Mouse (Mus musculus) forebrain, embryonic 14.5 days (tissue): Measurements from ENCODE around the gene Klhdc10. TPM values are rescaled to one million over a fixed set of nuclear protein-coding genes. Genes with fewer than 3 reads are reported as not detected.

Source experiments
- ATAC-seq: fragments of 200-750 bp; cut with Nextera tagmentation; 2 replicates; pipeline ENCODE4 v1.8.0; 2017; ENCODE audit warnings: mild to moderate bottlenecking, moderate library complexity
- DNase-seq: peaks from one replicate; pipeline ENCODE4 v3.0.0-alpha.2; 2015; ENCODE audit warnings: low spot score
- H3K27ac ChIP-seq: fragments of 300-500 bp; sonication (generic); 2 replicates; pipeline ENCODE4 v1.5.1; 2014; ENCODE audit warnings: low read depth, mild to moderate bottlenecking, control low read depth, low read length, moderate library complexity
- H3K27me3 ChIP-seq: fragments of 300-500 bp; sonication (generic); replicated peaks from 2 replicates; pipeline ENCODE4 v1.6.1; 2014; ENCODE audit warnings: low read length, control low read depth, mixed read lengths; ENCODE audit not compliant: control insufficient read depth, insufficient read depth
- H3K36me3 ChIP-seq: fragments of 300-500 bp; sonication (generic); 2 replicates; pipeline ENCODE4 v1.6.1; 2014; ENCODE audit warnings: low read length, control low read depth; ENCODE audit not compliant: control insufficient read depth, insufficient read depth
- H3K4me1 ChIP-seq: fragments of 300-500 bp; sonication (generic); 2 replicates; pipeline ENCODE4 v1.6.1; 2014; ENCODE audit warnings: antibody characterized with exemption, low read length, control low read depth; ENCODE audit not compliant: control insufficient read depth, insufficient read depth
- H3K4me2 ChIP-seq: fragments of 300-500 bp; sonication (generic); 2 replicates; pipeline ENCODE4 v1.6.1; 2014; ENCODE audit warnings: mild to moderate bottlenecking, control low read depth, low read length
- H3K4me3 ChIP-seq: fragments of 300-500 bp; sonication (generic); 2 replicates; pipeline ENCODE4 v1.5.1; 2014; ENCODE audit warnings: low read depth, low read length, control low read depth
- H3K9ac ChIP-seq: fragments of 300-500 bp; sonication (generic); 2 replicates; pipeline ENCODE4 v1.6.1; 2014; ENCODE audit warnings: mild to moderate bottlenecking, low read length, control low read depth, moderate library complexity
- H3K9me3 ChIP-seq: fragments of 300-500 bp; sonication (generic); replicated peaks from 2 replicates; pipeline ENCODE4 v1.6.1; 2016; ENCODE audit warnings: low read length, control low read depth, mixed read lengths; ENCODE audit not compliant: control insufficient read depth
- WGBS: fragments of 180-500 bp; shearing (Covaris S2); extraction: QIAGEN DNeasy Blood & Tissue Kit; methylation state at CpG from one replicate; pipeline ENCODE4 v1.1.7; 2014; 5-methylcytosine and 5-hydroxymethylcytosine counted together
- polyA plus RNA-seq: library from polyadenylated mRNA; unstranded; fragments of >200 nt; fragmentation: Nextera tagmentation; extraction: Ambion mirVana; gene quantifications from 2 replicates; pipeline ENCODE4 v1.2.1, GENCODE M21; 2014

Klhdc10 gene
- polyA plus RNA-seq = 35.2 and 41.1 TPM in 2 replicates

DNA sequence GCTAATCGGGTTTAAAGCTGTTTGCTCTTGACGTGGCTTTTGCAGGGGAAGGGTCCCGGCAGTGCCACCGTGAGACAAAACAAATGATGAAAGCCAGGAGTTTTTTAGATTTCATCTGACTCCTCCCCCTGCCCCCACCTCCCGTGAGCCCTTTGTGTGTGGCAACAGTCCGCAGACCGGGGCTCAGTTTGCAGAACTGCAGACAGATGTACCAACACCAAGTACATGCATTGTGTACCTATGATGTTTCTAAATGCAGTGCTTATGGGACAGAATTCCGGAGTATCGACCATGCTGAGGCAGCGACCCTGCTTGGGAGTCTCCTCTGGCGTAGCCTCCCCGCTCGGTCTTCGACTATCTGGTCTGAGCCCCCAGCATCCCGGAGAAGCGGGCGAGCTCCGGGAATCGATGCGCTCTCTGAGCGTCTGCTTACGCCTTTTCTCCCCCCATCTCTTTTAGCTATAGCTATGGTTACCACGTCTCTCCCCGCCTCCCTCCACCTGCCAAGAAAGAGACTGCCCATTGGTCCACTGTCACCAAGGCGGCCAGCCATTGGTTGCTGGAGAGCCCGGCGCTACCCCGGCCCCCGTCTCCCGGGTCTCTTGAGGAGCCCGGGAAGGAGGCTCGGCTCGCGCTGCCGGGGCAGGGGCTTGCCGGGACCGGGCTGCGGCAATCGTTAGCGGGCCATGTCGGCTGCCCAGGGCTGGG is at the start of gene Klhdc10:
Klhdc10 (plus strand) TSS at position 561 of the 708 bp plus-strand sequence.
- peak within 1 kb of the TSS; percentile 98 for H3K9ac ChIP-seq

GRCm38 (mm10) chr6:30352762-30353161 is 48.9 kb upstream of the Klhdc10 start:
- Histone ChIP-seq H3K4me3 (no peak overlapping the region), H3K27ac (no peak overlapping the region), H3K4me1 (no peaks in the 10 kb centered on the region), H3K36me3 (no peaks in the 10 kb centered on the region), H3K4me2 (no peak overlapping the region), H3K9ac (no peak overlapping the region), H3K27me3 (no peaks in the 10 kb centered on the region), H3K9me3 (no peaks in the 10 kb centered on the region)
- ATAC-seq = no peak
- DNase-seq = no peak
- 64% methylated on average over 8 of the region's 8 CpGs for WGBS

More for the DNA sequence above, at the start of gene Klhdc10:
- peaks cover 5% of the 10 kb centered on the region; the same call in 1 of the 2 replicates for H3K4me1 ChIP-seq
- ATAC-seq = peak; percentile 100
- no peaks in the 10 kb centered on the region for H3K36me3 ChIP-seq
- peak; percentile 99 for DNase-seq
- H3K9me3 ChIP-seq = no peaks in the 10 kb centered on the region
- H3K4me2 ChIP-seq = peak within 1 kb of the TSS; percentile 70
- peak within 1 kb of the TSS; percentile 96 for H3K27ac ChIP-seq
- peak within 1 kb of the TSS; percentile 100 for H3K4me3 ChIP-seq
- under 1% methylated on average over 41 of the region's 41 CpGs for WGBS
- no peaks in the 10 kb centered on the region for H3K27me3 ChIP-seq

DNA sequence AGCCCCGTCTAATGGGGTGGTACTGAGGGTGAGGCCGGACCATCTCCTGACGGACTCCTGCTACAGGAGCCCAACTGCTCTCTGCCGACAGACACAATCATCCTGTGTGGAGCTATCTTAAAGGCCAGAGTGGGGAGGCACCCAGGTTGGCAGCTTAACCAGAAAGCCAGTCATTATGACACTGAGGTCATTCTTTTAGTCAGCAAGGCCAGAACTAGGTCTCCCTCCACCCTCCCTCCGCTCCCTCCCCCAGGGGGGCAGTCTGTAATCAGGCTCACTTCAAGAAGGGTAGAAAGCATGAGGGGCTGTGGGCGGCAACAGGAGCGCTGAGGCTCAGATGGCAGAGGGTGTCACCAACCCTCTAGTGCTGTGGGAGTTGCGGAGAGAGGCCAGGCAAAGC is 48.0 kb upstream of the Klhdc10 start:
- Histone ChIP-seq H3K36me3 (no peaks in the 10 kb centered on the region), H3K4me2 (no peak overlapping the region), H3K27me3 (no peaks in the 10 kb centered on the region), H3K4me3 (no peak overlapping the region), H3K27ac (no peak overlapping the region), H3K9ac (no peak overlapping the region), H3K9me3 (no peaks in the 10 kb centered on the region), H3K4me1 (no peaks in the 10 kb centered on the region)
- ATAC-seq (no peak), DNase-seq (no peak)
- WGBS = 73% methylated on average over 8 of the region's 8 CpGs

DNA sequence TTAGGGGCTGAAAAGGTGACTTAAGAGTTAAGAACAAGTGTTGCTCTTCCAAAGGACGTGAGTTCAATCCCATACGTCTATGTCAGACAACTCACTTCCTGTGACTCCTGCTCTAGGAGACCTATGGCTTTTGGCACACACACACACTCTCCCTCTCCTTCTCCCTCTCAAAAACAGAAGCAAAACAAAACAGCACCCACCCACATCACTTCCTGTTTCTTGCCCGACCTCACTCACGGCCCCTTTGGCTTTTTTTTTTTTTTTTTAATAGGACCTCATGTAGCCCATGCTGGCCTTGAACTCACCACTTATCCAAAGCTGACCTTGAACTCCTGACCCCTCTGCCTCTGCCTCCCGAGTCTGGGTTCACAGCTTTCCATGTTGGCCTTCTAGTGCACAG is 46.9 kb upstream of the Klhdc10 start:
- Histone ChIP-seq H3K9me3 (no peaks in the 10 kb centered on the region), H3K27me3 (no peaks in the 10 kb centered on the region), H3K4me2 (no peak overlapping the region), H3K27ac (no peak overlapping the region), H3K4me3 (no peak overlapping the region), H3K36me3 (no peaks in the 10 kb centered on the region), H3K4me1 (no peaks in the 10 kb centered on the region), H3K9ac (no peak overlapping the region)
- 64% methylated on average over 5 of the region's 5 CpGs for whole genome bisulfite sequencing
- no peak for DNase-seq
- no peak for ATAC-seq

DNA sequence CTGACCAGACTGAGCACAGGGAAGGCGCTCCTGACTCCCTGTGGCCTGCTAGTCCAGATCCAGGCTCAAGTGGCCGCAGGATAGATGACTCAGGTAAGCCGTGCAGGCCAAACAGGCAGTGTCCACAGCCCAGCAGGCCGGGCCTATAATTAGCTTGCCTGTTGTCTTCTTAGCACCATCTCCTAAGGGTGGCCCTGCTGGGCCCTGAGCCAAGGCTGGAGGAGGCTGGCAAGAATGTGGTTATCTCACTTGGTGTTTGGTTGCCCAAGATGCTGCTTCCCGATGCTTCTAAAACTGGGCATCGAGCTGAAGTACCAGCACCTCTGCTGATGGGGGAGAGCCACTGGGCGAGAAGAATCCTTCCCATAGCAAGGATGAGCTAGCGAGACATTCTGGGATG is 46.0 kb upstream of the Klhdc10 start:
- Histone ChIP-seq H3K4me1 (no peaks in the 10 kb centered on the region), H3K4me3 (no peak overlapping the region), H3K4me2 (no peak overlapping the region), H3K9ac (no peak overlapping the region), H3K27ac (no peak overlapping the region), H3K36me3 (no peaks in the 10 kb centered on the region), H3K27me3 (no peaks in the 10 kb centered on the region), H3K9me3 (no peaks in the 10 kb centered on the region)
- DNase-seq (no peak), ATAC-seq (no peak)
- 88% methylated on average over 8 of the region's 8 CpGs for WGBS

- H3K4me1 ChIP-seq = no peaks in the 10 kb centered on the region
- DNase-seq (no peak), ATAC-seq (no peak)
- no peaks in the 10 kb centered on the region for H3K36me3 ChIP-seq
- no peak overlapping the region for H3K9ac ChIP-seq
- no peak overlapping the region for H3K4me3 ChIP-seq
- no peaks in the 10 kb centered on the region for H3K9me3 ChIP-seq
- H3K4me2 ChIP-seq = no peak overlapping the region
- no peaks in the 10 kb centered on the region for H3K27me3 ChIP-seq
- 89% methylated on average over 5 of the region's 5 CpGs for WGBS
- no peak overlapping the region for H3K27ac ChIP-seq
These were observed 45.5 kb upstream of the Klhdc10 start for GRCm38 (mm10) chr6:30356161-30356560.

DNA sequence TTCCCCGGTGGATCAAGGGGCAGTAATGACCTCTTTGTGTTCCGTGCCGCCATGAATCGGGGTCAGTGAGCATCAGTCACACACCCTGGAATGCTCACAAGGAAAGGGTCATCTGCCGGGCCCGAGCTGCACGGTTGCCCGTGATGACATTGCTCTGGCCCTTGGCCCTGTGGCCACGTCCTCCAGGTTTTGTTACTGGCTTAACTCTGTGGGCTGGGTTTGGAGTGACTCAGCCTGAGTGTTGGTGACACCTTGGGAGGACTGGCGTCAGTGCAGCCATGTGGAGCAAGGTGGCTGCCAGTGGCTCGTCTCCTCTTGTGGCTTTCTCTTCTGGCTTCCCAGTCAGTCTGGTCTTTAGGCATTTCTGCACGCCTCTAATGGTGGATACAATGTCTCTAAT is 45.0 kb upstream of the Klhdc10 start:
- DNase-seq (no peak), ATAC-seq (no peak)
- no peaks in the 10 kb centered on the region for H3K4me1 ChIP-seq
- H3K4me2 ChIP-seq = no peak overlapping the region
- H3K4me3 ChIP-seq = no peak overlapping the region
- no peaks in the 10 kb centered on the region for H3K27me3 ChIP-seq
- no peak overlapping the region for H3K27ac ChIP-seq
- H3K9ac ChIP-seq = no peak overlapping the region
- no peaks in the 10 kb centered on the region for H3K36me3 ChIP-seq
- WGBS = 87% methylated on average over 12 of the region's 12 CpGs
- no peaks in the 10 kb centered on the region for H3K9me3 ChIP-seq

GRCm38 (mm10) chr6:30357561-30358177 is 44.0 kb upstream of the Klhdc10 start:
- WGBS = 24% methylated on average over 9 of the region's 9 CpGs
- H3K36me3 ChIP-seq = no peaks in the 10 kb centered on the region
- no peak overlapping the region for H3K4me3 ChIP-seq
- peak; percentile 79 for ATAC-seq
- H3K9me3 ChIP-seq = no peaks in the 10 kb centered on the region
- H3K9ac ChIP-seq = no peak overlapping the region
- H3K27ac ChIP-seq = no peak overlapping the region
- no peak overlapping the region for H3K4me2 ChIP-seq
- DNase-seq = peak; percentile 91
- no peaks in the 10 kb centered on the region for H3K4me1 ChIP-seq
- no peaks in the 10 kb centered on the region for H3K27me3 ChIP-seq
